Comparison of ENCODE assay signal across 8 mouse cellular contexts in the genomic region with DNA sequence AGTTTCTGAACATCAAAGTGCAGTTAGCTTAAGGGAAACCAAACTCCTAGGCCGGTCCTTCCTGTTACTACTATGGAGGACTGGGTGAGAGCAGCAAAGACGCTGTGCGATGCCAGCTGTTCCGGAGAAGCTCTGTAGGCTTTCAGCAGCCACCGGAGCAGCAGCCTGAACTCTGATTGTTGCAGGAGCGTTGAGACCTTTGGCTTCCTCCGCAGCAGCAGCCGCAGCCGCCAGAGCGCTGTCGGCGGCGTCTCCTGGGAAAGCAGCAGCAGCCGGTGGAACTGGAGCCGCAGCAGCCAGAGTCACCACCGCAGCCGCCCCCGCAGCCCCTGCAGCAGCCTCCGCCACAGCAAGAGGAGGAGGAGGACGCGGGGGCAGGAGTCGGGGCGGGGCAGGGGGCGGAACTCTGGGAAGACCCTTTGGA. TPM values are rescaled to one million over a fixed set of nuclear protein-coding genes. Genes with fewer than 3 reads are reported as not detected.
DNase-seq lines count a peak whose midpoint lies in the region; ATAC-seq lines count a peak whose summit lies in the region.

No protein-coding gene starts in this region.

- peak overlapping the region; percentile 60 for H3K4me3 ChIP-seq in megakaryocyte, embryonic 14.5 days (replicated peaks)
- H3K4me3 ChIP-seq in embryonic facial prominence, embryonic 15.5 days (replicated peaks), result peak overlapping the region; percentile 50
- peak overlapping the region; percentile 53 for H3K4me3 ChIP-seq in hindbrain, embryonic 10.5 days
- H3K4me3 ChIP-seq in midbrain, embryonic 12.5 days, result peak overlapping the region; percentile 52
- H3K4me3 ChIP-seq in stomach, embryonic 14.5 days (ENCODE audit: low read depth, low read length), result peak overlapping the region; percentile 40

- peaks cover 15% of the 10 kb centered on the region for H3K27me3 ChIP-seq in megakaryocyte, embryonic 14.5 days (replicated peaks)
- H3K27me3 ChIP-seq in embryonic facial prominence, embryonic 15.5 days, result no peaks in the 10 kb centered on the region
- H3K27me3 ChIP-seq in hindbrain, embryonic 10.5 days (ENCODE audit: insufficient read depth, poor library complexity, severe bottlenecking), result peaks cover 7% of the 10 kb centered on the region; the same call in 1 of the 2 replicates
- peaks cover 5% of the 10 kb centered on the region; the same call in 1 of the 2 replicates for H3K27me3 ChIP-seq in midbrain, embryonic 12.5 days
- no peaks in the 10 kb centered on the region for H3K27me3 ChIP-seq in stomach, embryonic 14.5 days (ENCODE audit: control insufficient read depth, insufficient read depth, low read length)

- DNase-seq in hindbrain, embryonic 10.5 days (ENCODE audit: low spot score), result peak; percentile 84
- DNase-seq in layer of hippocampus, postnatal 25 days (ENCODE audit: extremely low spot score in 1 of 2, low spot score in 1 of 2), result peak; percentile 13 to 14

- H3K9ac ChIP-seq in embryonic facial prominence, embryonic 15.5 days, result no peak overlapping the region
- H3K9ac ChIP-seq in midbrain, embryonic 12.5 days (replicated peaks), result peak overlapping the region; percentile 53
- peak overlapping the region; percentile 38 for H3K9ac ChIP-seq in stomach, embryonic 14.5 days (replicated peaks; ENCODE audit: low read depth, low read length)

- under 1% methylated on average over 24 of the region's 24 CpGs for WGBS in embryonic facial prominence, embryonic 15.5 days
- WGBS in hindbrain, embryonic 10.5 days, result under 1% methylated on average over 24 of the region's 24 CpGs
- under 1% methylated on average over 24 of the region's 24 CpGs for WGBS in midbrain, embryonic 12.5 days
- 1% methylated on average over 24 of the region's 24 CpGs for WGBS in stomach, embryonic 14.5 days

- ATAC-seq in megakaryocyte, adult 5-6 weeks (ENCODE audit: poor library complexity, severe bottlenecking), result no peak
- peak; percentile 63 for ATAC-seq in embryonic facial prominence, embryonic 15.5 days (ENCODE audit: insufficient number of reproducible peaks, low FRiP score, low TSS enrichment, low read depth)
- peak; percentile 94 for ATAC-seq in midbrain, embryonic 12.5 days (ENCODE audit: low FRiP score, low read depth)
- peak; percentile 74; the same call in 1 of the 2 replicates for ATAC-seq in stomach, embryonic 14.5 days (ENCODE audit: insufficient number of reproducible peaks, insufficient read depth, low FRiP score, low read depth)
- ATAC-seq in erythroid progenitor cell, adult 5-6 weeks (replicated peaks; ENCODE audit: low FRiP score, poor library complexity, severe bottlenecking), result no peak

- H3K4me1 ChIP-seq in megakaryocyte, embryonic 14.5 days, result peaks cover 4% of the 10 kb centered on the region
- no peaks in the 10 kb centered on the region for H3K4me1 ChIP-seq in embryonic facial prominence, embryonic 15.5 days
- peaks cover 18% of the 10 kb centered on the region for H3K4me1 ChIP-seq in hindbrain, embryonic 10.5 days (replicated peaks)
- peaks cover 12% of the 10 kb centered on the region for H3K4me1 ChIP-seq in midbrain, embryonic 12.5 days
- H3K4me1 ChIP-seq in stomach, embryonic 14.5 days (ENCODE audit: control insufficient read depth, insufficient read depth, low read length), result no peaks in the 10 kb centered on the region

- H3K9me3 ChIP-seq in megakaryocyte, embryonic 14.5 days, result no peaks in the 10 kb centered on the region
- H3K9me3 ChIP-seq in embryonic facial prominence, embryonic 15.5 days (replicated peaks), result no peaks in the 10 kb centered on the region
- H3K9me3 ChIP-seq in hindbrain, embryonic 10.5 days, result no peaks in the 10 kb centered on the region
- no peaks in the 10 kb centered on the region for H3K9me3 ChIP-seq in midbrain, embryonic 12.5 days
- H3K9me3 ChIP-seq in stomach, embryonic 14.5 days (ENCODE audit: control insufficient read depth, low read depth, low read length), result no peaks in the 10 kb centered on the region

- H3K4me2 ChIP-seq in embryonic facial prominence, embryonic 15.5 days (replicated peaks), result peak overlapping the region; percentile 85
- peak overlapping the region; percentile 71 for H3K4me2 ChIP-seq in midbrain, embryonic 12.5 days (replicated peaks)
- H3K4me2 ChIP-seq in stomach, embryonic 14.5 days (replicated peaks; ENCODE audit: low read depth, low read length), result peak overlapping the region; percentile 85

- 0 out of 2 replicates have a peak overlapping the region, but pooled peaks have one; percentile 11 for H3K27ac ChIP-seq in embryonic facial prominence, embryonic 15.5 days (replicated peaks)
- peak overlapping the region; percentile 82 for H3K27ac ChIP-seq in hindbrain, embryonic 10.5 days
- peak overlapping the region; percentile 42; the same call in 1 of the 2 replicates for H3K27ac ChIP-seq in midbrain, embryonic 12.5 days (replicated peaks)
- H3K27ac ChIP-seq in stomach, embryonic 14.5 days (ENCODE audit: low read length), result no peak overlapping the region

- H3K36me3 ChIP-seq in megakaryocyte, embryonic 14.5 days (replicated peaks; ENCODE audit: low read length), result no peaks in the 10 kb centered on the region
- no peaks in the 10 kb centered on the region for H3K36me3 ChIP-seq in embryonic facial prominence, embryonic 15.5 days
- H3K36me3 ChIP-seq in hindbrain, embryonic 10.5 days, result no peaks in the 10 kb centered on the region
- H3K36me3 ChIP-seq in midbrain, embryonic 12.5 days, result no peaks in the 10 kb centered on the region
- H3K36me3 ChIP-seq in stomach, embryonic 14.5 days (ENCODE audit: control insufficient read depth, insufficient read depth, low read length), result no peaks in the 10 kb centered on the region

RNA-seq across cellular contexts. Expression of gene Crct1, which starts 1.1 kb away (rescaled TPM):
- polyA plus RNA-seq in megakaryocyte, embryonic 14.5 days (2012; ENCODE audit: insufficient read depth, low replicate concordance), result not detected in 2 replicates
- total RNA-seq in megakaryocyte, adult 5-6 weeks (2015), result not detected in 2 replicates
- not detected in 2 replicates for total RNA-seq in megakaryocyte, adult 5-6 weeks (2017)
- polyA plus RNA-seq in embryonic facial prominence, embryonic 15.5 days (2015; fragmentation: Nextera tagmentation; extraction: Ambion mirVana), result 71.5 and 108 TPM in 2 replicates
- polyA plus RNA-seq in hindbrain, embryonic 10.5 days (2016; fragmentation: Nextera tagmentation; extraction: Ambion mirVana), result 0.24 and 0.60 TPM in 2 replicates
- not detected for total RNA-seq in layer of hippocampus, postnatal 25 days (2021)
- 0.34 and 0.56 TPM in 2 replicates for polyA plus RNA-seq in midbrain, embryonic 12.5 days (2016; fragmentation: Nextera tagmentation; extraction: Ambion mirVana)
- polyA plus RNA-seq in stomach, embryonic 14.5 days (2014; fragmentation: Nextera tagmentation; extraction: Ambion mirVana), result 0.38 and 0.85 TPM in 2 replicates
- total RNA-seq in erythroid progenitor cell, adult 5-6 weeks (2015; ENCODE audit: low replicate concordance), result not detected in 2 replicates
- total RNA-seq in erythroid progenitor cell, adult 5-6 weeks (2017; ENCODE audit: low replicate concordance), result not detected in 2 replicates

RNA-seq across cellular contexts. Expression of gene Lce1m, which starts 4.5 kb away (rescaled TPM):
- not detected in 2 replicates for polyA plus RNA-seq in megakaryocyte, embryonic 14.5 days (2012; ENCODE audit: insufficient read depth, low replicate concordance)
- total RNA-seq in megakaryocyte, adult 5-6 weeks (2015), result not detected in 2 replicates
- not detected in 2 replicates for total RNA-seq in megakaryocyte, adult 5-6 weeks (2017)
- polyA plus RNA-seq in embryonic facial prominence, embryonic 15.5 days (2015; fragmentation: Nextera tagmentation; extraction: Ambion mirVana), result 1.4 and 1.7 TPM in 2 replicates
- not detected in 2 replicates for polyA plus RNA-seq in hindbrain, embryonic 10.5 days (2016; fragmentation: Nextera tagmentation; extraction: Ambion mirVana)
- total RNA-seq in layer of hippocampus, postnatal 25 days (2021), result not detected
- polyA plus RNA-seq in midbrain, embryonic 12.5 days (2016; fragmentation: Nextera tagmentation; extraction: Ambion mirVana), result not detected in 2 replicates
- polyA plus RNA-seq in stomach, embryonic 14.5 days (2014; fragmentation: Nextera tagmentation; extraction: Ambion mirVana), result not detected in 2 replicates
- not detected in 2 replicates for total RNA-seq in erythroid progenitor cell, adult 5-6 weeks (2015; ENCODE audit: low replicate concordance)
- not detected in 2 replicates for total RNA-seq in erythroid progenitor cell, adult 5-6 weeks (2017; ENCODE audit: low replicate concordance)

RNA-seq across cellular contexts. Expression of gene Lce3f, which starts 22.4 kb away (rescaled TPM):
- not detected in 2 replicates for polyA plus RNA-seq in megakaryocyte, embryonic 14.5 days (2012; ENCODE audit: insufficient read depth, low replicate concordance)
- total RNA-seq in megakaryocyte, adult 5-6 weeks (2015), result not detected in 2 replicates
- not detected in 2 replicates for total RNA-seq in megakaryocyte, adult 5-6 weeks (2017)
- 81.7 and 147 TPM in 2 replicates for polyA plus RNA-seq in embryonic facial prominence, embryonic 15.5 days (2015; fragmentation: Nextera tagmentation; extraction: Ambion mirVana)
- not detected in 2 replicates for polyA plus RNA-seq in hindbrain, embryonic 10.5 days (2016; fragmentation: Nextera tagmentation; extraction: Ambion mirVana)
- not detected for total RNA-seq in layer of hippocampus, postnatal 25 days (2021)
- not detected in 2 replicates for polyA plus RNA-seq in midbrain, embryonic 12.5 days (2016; fragmentation: Nextera tagmentation; extraction: Ambion mirVana)
- not detected in 2 replicates for polyA plus RNA-seq in stomach, embryonic 14.5 days (2014; fragmentation: Nextera tagmentation; extraction: Ambion mirVana)
- total RNA-seq in erythroid progenitor cell, adult 5-6 weeks (2015; ENCODE audit: low replicate concordance), result not detected in 2 replicates
- total RNA-seq in erythroid progenitor cell, adult 5-6 weeks (2017; ENCODE audit: low replicate concordance), result not detected in 2 replicates

RNA-seq across cellular contexts. Expression of gene Lce3e, which starts 47.5 kb away (rescaled TPM):
- not detected in 2 replicates for polyA plus RNA-seq in megakaryocyte, embryonic 14.5 days (2012; ENCODE audit: insufficient read depth, low replicate concordance)
- total RNA-seq in megakaryocyte, adult 5-6 weeks (2015), result not detected in 2 replicates
- not detected in 2 replicates for total RNA-seq in megakaryocyte, adult 5-6 weeks (2017)
- polyA plus RNA-seq in embryonic facial prominence, embryonic 15.5 days (2015; fragmentation: Nextera tagmentation; extraction: Ambion mirVana), result 12.5 and 39.4 TPM in 2 replicates
- polyA plus RNA-seq in hindbrain, embryonic 10.5 days (2016; fragmentation: Nextera tagmentation; extraction: Ambion mirVana), result not detected in 2 replicates
- not detected for total RNA-seq in layer of hippocampus, postnatal 25 days (2021)
- not detected in 2 replicates for polyA plus RNA-seq in midbrain, embryonic 12.5 days (2016; fragmentation: Nextera tagmentation; extraction: Ambion mirVana)
- polyA plus RNA-seq in stomach, embryonic 14.5 days (2014; fragmentation: Nextera tagmentation; extraction: Ambion mirVana), result not detected in 2 replicates
- not detected in 2 replicates for total RNA-seq in erythroid progenitor cell, adult 5-6 weeks (2015; ENCODE audit: low replicate concordance)
- not detected in 2 replicates for total RNA-seq in erythroid progenitor cell, adult 5-6 weeks (2017; ENCODE audit: low replicate concordance)

RNA-seq across cellular contexts. Expression of gene Gm4858, which starts 54.2 kb away (rescaled TPM):
- not detected in 2 replicates for polyA plus RNA-seq in megakaryocyte, embryonic 14.5 days (2012; ENCODE audit: insufficient read depth, low replicate concordance)
- total RNA-seq in megakaryocyte, adult 5-6 weeks (2015), result not detected in 2 replicates
- total RNA-seq in megakaryocyte, adult 5-6 weeks (2017), result not detected in 2 replicates
- not detected in 2 replicates for polyA plus RNA-seq in embryonic facial prominence, embryonic 15.5 days (2015; fragmentation: Nextera tagmentation; extraction: Ambion mirVana)
- not detected in 2 replicates for polyA plus RNA-seq in hindbrain, embryonic 10.5 days (2016; fragmentation: Nextera tagmentation; extraction: Ambion mirVana)
- total RNA-seq in layer of hippocampus, postnatal 25 days (2021), result not detected
- polyA plus RNA-seq in midbrain, embryonic 12.5 days (2016; fragmentation: Nextera tagmentation; extraction: Ambion mirVana), result not detected in 2 replicates
- polyA plus RNA-seq in stomach, embryonic 14.5 days (2014; fragmentation: Nextera tagmentation; extraction: Ambion mirVana), result not detected in 2 replicates
- not detected in 2 replicates for total RNA-seq in erythroid progenitor cell, adult 5-6 weeks (2015; ENCODE audit: low replicate concordance)
- total RNA-seq in erythroid progenitor cell, adult 5-6 weeks (2017; ENCODE audit: low replicate concordance), result not detected in 2 replicates

Comparison
In these comparisons a context has a peak if more than half of its experiments do, and no peak if none do; other contexts are left out.
1. ATAC-seq: peak in embryonic facial prominence, embryonic 15.5 days (single experiment), midbrain, embryonic 12.5 days (single experiment) and stomach, embryonic 14.5 days (single experiment); none in megakaryocyte, adult 5-6 weeks (single experiment) and erythroid progenitor cell, adult 5-6 weeks (single experiment).
2. RNA of gene Crct1, which starts 1.1 kb away (polyA plus RNA-seq): 71.5 to 108 TPM in embryonic facial prominence, embryonic 15.5 days; 0.38 to 0.85 TPM in stomach, embryonic 14.5 days, 0.24 to 0.60 TPM in hindbrain, embryonic 10.5 days, 0.34 to 0.56 TPM in midbrain, embryonic 12.5 days and not detected in megakaryocyte, embryonic 14.5 days; every median in the first group is over 10 times any median in the second.
3. RNA of gene Lce3f, which starts 22.4 kb away (polyA plus RNA-seq): 81.7 to 147 TPM in embryonic facial prominence, embryonic 15.5 days; not detected in megakaryocyte, embryonic 14.5 days, not detected in hindbrain, embryonic 10.5 days, not detected in midbrain, embryonic 12.5 days and not detected in stomach, embryonic 14.5 days; every median in the first group is over 10 times any median in the second.
4. Peak in every context shown above with its lines, with median percentiles within 50 percentile points of each other: H3K4me3 ChIP-seq and H3K4me2 ChIP-seq.